Mouse (Mus musculus) hindbrain, embryonic 11.5 days (tissue): ENCODE data around the gene Zfp418. TPM values are rescaled to one million over a fixed set of nuclear protein-coding genes. Genes with fewer than 3 reads are reported as not detected.
"Not testable (repeated sequence)": the region's sequence is repeated elsewhere in the genome, so short reads cannot be mapped to it uniquely, and the experiment has no call there.

Experiments
- ATAC-seq: fragments of 200-750 bp; cut with Nextera tagmentation; 2 replicates; pipeline ENCODE4 v1.8.0; 2017; ENCODE audit warnings: mild to moderate bottlenecking, moderate TSS enrichment, moderate library complexity; ENCODE audit not compliant: low FRiP score
- DNase-seq: peaks from one replicate; pipeline ENCODE4 v3.0.0-alpha.2; 2015; ENCODE audit warnings: low spot score
- H3K27ac ChIP-seq: fragments of 300-500 bp; sonication (generic); 2 replicates; pipeline ENCODE4 v1.5.1; 2014; ENCODE audit warnings: mild to moderate bottlenecking, low read depth, low read length
- H3K27me3 ChIP-seq: fragments of 300-500 bp; sonication (generic); 2 replicates; pipeline ENCODE4 v1.6.1; 2014; ENCODE audit warnings: mild to moderate bottlenecking, low read length, moderate library complexity, mixed read lengths; ENCODE audit not compliant: control insufficient read depth, insufficient read depth
- H3K36me3 ChIP-seq: fragments of 300-500 bp; sonication (generic); 2 replicates; pipeline ENCODE4 v1.6.1; 2014; ENCODE audit warnings: mild to moderate bottlenecking, low read length, moderate library complexity, mixed read lengths; ENCODE audit not compliant: control insufficient read depth, insufficient read depth
- H3K4me1 ChIP-seq: fragments of 300-500 bp; sonication (generic); replicated peaks from 2 replicates; pipeline ENCODE4 v1.6.1; 2014; ENCODE audit warnings: low read length, mixed read lengths; ENCODE audit not compliant: control insufficient read depth, insufficient read depth
- H3K4me2 ChIP-seq: fragments of 300-500 bp; sonication (generic); replicated peaks from 2 replicates; pipeline ENCODE4 v1.6.1; 2014; ENCODE audit warnings: mild to moderate bottlenecking, low read depth, low read length
- H3K4me3 ChIP-seq: fragments of 300-500 bp; sonication (generic); 2 replicates; pipeline ENCODE4 v1.5.1; 2014; ENCODE audit warnings: low read depth, low read length
- H3K9ac ChIP-seq: fragments of 300-500 bp; sonication (generic); 2 replicates; pipeline ENCODE4 v1.6.1; 2014; ENCODE audit warnings: low read depth, low read length
- H3K9me3 ChIP-seq: fragments of 300-500 bp; sonication (generic); 2 replicates; pipeline ENCODE4 v1.6.1; 2016; ENCODE audit warnings: low read length; ENCODE audit not compliant: control insufficient read depth
- WGBS: fragments of 180-500 bp; shearing (Covaris S2); extraction: QIAGEN DNeasy Blood & Tissue Kit; methylation state at CpG from one replicate; pipeline ENCODE4 v1.1.7; 2014; 5-methylcytosine and 5-hydroxymethylcytosine counted together
- polyA plus RNA-seq: library from polyadenylated mRNA; unstranded; fragments of >200 nt; fragmentation: Nextera tagmentation; extraction: Ambion mirVana; gene quantifications from 2 replicates; pipeline ENCODE4 v1.2.1, GENCODE M21; 2014

Zfp418 gene
- polyA plus RNA-seq = 3.4 and 4.4 TPM in 2 replicates

GRCm38 (mm10) chr7:7171227-7172147, at the start of gene Zfp418:
Zfp418 (plus strand) TSS chr7:7171330.
- H3K9me3 ChIP-seq = no peaks in the 10 kb centered on the region
- WGBS = 2% methylated on average over 26 of the region's 26 CpGs
- no peaks in the 10 kb centered on the region for H3K36me3 ChIP-seq
- DNase-seq = peak; percentile 64
- H3K27me3 ChIP-seq = no peaks in the 10 kb centered on the region
- peak within 1 kb of the TSS; percentile 65 for H3K4me3 ChIP-seq
- H3K4me1 ChIP-seq = no peaks in the 10 kb centered on the region
- peak within 1 kb of the TSS; percentile 61 for H3K4me2 ChIP-seq
- ATAC-seq = peak; percentile 98
- no peak within 1 kb of the TSS for H3K27ac ChIP-seq
- H3K9ac ChIP-seq = peak within 1 kb of the TSS; percentile 78

GRCm38 (mm10) chr7:7121602-7121980, 49.5 kb upstream of the Zfp418 start:
- ATAC-seq (no peak; the same call in 1 of the 2 replicates), DNase-seq (no peak)
- 58% methylated on average over 6 of the region's 6 CpGs for WGBS
- no peaks in the 10 kb centered on the region for H3K4me1 ChIP-seq
- no peaks in the 10 kb centered on the region for H3K36me3 ChIP-seq
- no peaks in the 10 kb centered on the region for H3K9me3 ChIP-seq
- H3K4me2 ChIP-seq = no peak overlapping the region; the same call in 1 of the 2 replicates
- H3K27me3 ChIP-seq = no peaks in the 10 kb centered on the region
- peak overlapping the region; percentile 59 for H3K4me3 ChIP-seq
- H3K27ac ChIP-seq = no peak overlapping the region
- no peak overlapping the region for H3K9ac ChIP-seq

- DNase-seq, H3K36me3 ChIP-seq, H3K4me1 ChIP-seq, H3K9ac ChIP-seq, H3K4me2 ChIP-seq, ATAC-seq, H3K27me3 ChIP-seq, H3K9me3 ChIP-seq, H3K27ac ChIP-seq, H3K4me3 ChIP-seq: not testable (repeated sequence)
- 96% methylated on average over 14 of the region's 15 CpGs for WGBS
Measured at GRCm38 (mm10) chr7:7130491-7131124, 40.5 kb upstream of the Zfp418 start.

- Histone ChIP-seq H3K27me3 (no peaks in the 10 kb centered on the region), H3K4me2 (no peak overlapping the region), H3K36me3 (no peaks in the 10 kb centered on the region), H3K4me3 (no peak overlapping the region), H3K9me3 (no peaks in the 10 kb centered on the region), H3K27ac (no peak overlapping the region), H3K4me1 (no peaks in the 10 kb centered on the region), H3K9ac (no peak overlapping the region)
- ATAC-seq = no peak
- 81% methylated on average over 8 of the region's 8 CpGs for WGBS
- DNase-seq = no peak
Measured at GRCm38 (mm10) chr7:7132751-7133150, 38.4 kb upstream of the Zfp418 start.

GRCm38 (mm10) chr7:7136379-7136866, 34.7 kb upstream of the Zfp418 start, which contains the start of gene Zfp773:
Zfp773 (minus strand) TSS chr7:7136755.
- peak within 1 kb of the TSS; percentile 48 for H3K9ac ChIP-seq
- peak; percentile 79 for DNase-seq
- H3K4me1 ChIP-seq = no peaks in the 10 kb centered on the region
- H3K4me2 ChIP-seq = peak within 1 kb of the TSS; percentile 33
- ATAC-seq = peak; percentile 98
- no peaks in the 10 kb centered on the region for H3K9me3 ChIP-seq
- no peaks in the 10 kb centered on the region for H3K36me3 ChIP-seq
- H3K27ac ChIP-seq = peak within 1 kb of the TSS; percentile 63; the same call in 1 of the 2 replicates
- no peaks in the 10 kb centered on the region for H3K27me3 ChIP-seq
- peak within 1 kb of the TSS; percentile 43 for H3K4me3 ChIP-seq
- 6% methylated on average over 16 of the region's 16 CpGs for whole genome bisulfite sequencing

- Histone ChIP-seq H3K27ac (no peak overlapping the region), H3K27me3 (no peaks in the 10 kb centered on the region), H3K9ac (no peak overlapping the region), H3K4me1 (no peaks in the 10 kb centered on the region), H3K9me3 (no peaks in the 10 kb centered on the region), H3K4me2 (no peak overlapping the region), H3K36me3 (no peaks in the 10 kb centered on the region), H3K4me3 (no peak overlapping the region)
- ATAC-seq (no peak), DNase-seq (no peak)
- WGBS = 88% methylated on average over 1 of the region's 1 CpGs
Measured at GRCm38 (mm10) chr7:7144215-7144614, 26.9 kb upstream of the Zfp418 start.

- Histone ChIP-seq H3K9me3 (no peaks in the 10 kb centered on the region), H3K9ac (no peak overlapping the region), H3K4me2 (no peak overlapping the region), H3K4me1 (no peaks in the 10 kb centered on the region), H3K27ac (no peak overlapping the region), H3K36me3 (no peaks in the 10 kb centered on the region), H3K27me3 (no peaks in the 10 kb centered on the region), H3K4me3 (no peak overlapping the region)
- ATAC-seq = no peak
- DNase-seq = no peak
- 91% methylated on average over 15 of the region's 15 CpGs for WGBS
Measured at GRCm38 (mm10) chr7:7145991-7146608, 25.0 kb upstream of the Zfp418 start.

- no peak for ATAC-seq
- no peaks in the 10 kb centered on the region for H3K9me3 ChIP-seq
- H3K27me3 ChIP-seq = no peaks in the 10 kb centered on the region
- WGBS = 82% methylated on average over 1 of the region's 1 CpGs
- no peak overlapping the region for H3K4me3 ChIP-seq
- no peak overlapping the region for H3K27ac ChIP-seq
- H3K36me3 ChIP-seq = no peaks in the 10 kb centered on the region
- no peaks in the 10 kb centered on the region for H3K4me1 ChIP-seq
- DNase-seq = no peak
- no peak overlapping the region for H3K4me2 ChIP-seq
- no peak overlapping the region for H3K9ac ChIP-seq
Measured at GRCm38 (mm10) chr7:7185897-7186296, 14.8 kb downstream of the Zfp418 start.
